Mouse (Mus musculus) limb, embryonic 14.5 days (tissue): ENCODE results near the gene Fyttd1. TPM values are rescaled to one million over a fixed set of nuclear protein-coding genes. Genes with fewer than 3 reads are reported as not detected.
A peak's percentile ranks its signal among the peaks of the same experiment; 100 is the strongest.

Experiments used
- ATAC-seq: fragments of 200-750 bp; cut with Nextera tagmentation; 2 replicates; pipeline ENCODE4 v1.8.0; 2017; ENCODE audit warnings: low read depth, moderate number of reproducible peaks, moderate TSS enrichment; ENCODE audit not compliant: low FRiP score
- DNase-seq: peaks from one replicate; pipeline ENCODE4 v3.0.0-alpha.2; 2015; ENCODE audit warnings: low spot score
- H3K27ac ChIP-seq: fragments of 300-500 bp; sonication (generic); replicated peaks from 2 replicates; pipeline ENCODE4 v1.5.1; 2014; ENCODE audit warnings: low read depth, mild to moderate bottlenecking, low read length, moderate library complexity, mixed read lengths
- H3K27me3 ChIP-seq: fragments of 300-500 bp; sonication (generic); 2 replicates; pipeline ENCODE4 v1.6.1; 2014; ENCODE audit warnings: low read length, mixed read lengths; ENCODE audit not compliant: control insufficient read depth, insufficient read depth
- H3K36me3 ChIP-seq: fragments of 300-500 bp; sonication (generic); 2 replicates; pipeline ENCODE4 v1.6.1; 2014; ENCODE audit warnings: mild to moderate bottlenecking, low read length, moderate library complexity, mixed read lengths; ENCODE audit not compliant: control insufficient read depth, insufficient read depth
- H3K4me1 ChIP-seq: fragments of 300-500 bp; sonication (generic); 2 replicates; pipeline ENCODE4 v1.6.1; 2014; ENCODE audit warnings: antibody characterized with exemption, low read length, mixed read lengths; ENCODE audit not compliant: control insufficient read depth, insufficient read depth
- H3K4me2 ChIP-seq: fragments of 300-500 bp; sonication (generic); replicated peaks from 2 replicates; pipeline ENCODE4 v1.6.1; 2014; ENCODE audit warnings: low read depth, mild to moderate bottlenecking, low read length, moderate library complexity; ENCODE audit not compliant: severe bottlenecking
- H3K4me3 ChIP-seq: fragments of 300-500 bp; sonication (generic); replicated peaks from 2 replicates; pipeline ENCODE4 v1.5.1; 2014; ENCODE audit warnings: low read length
- H3K9ac ChIP-seq: fragments of 300-500 bp; sonication (generic); 2 replicates; pipeline ENCODE4 v1.6.1; 2014; ENCODE audit warnings: mild to moderate bottlenecking, low read depth, low read length, moderate library complexity; ENCODE audit not compliant: severe bottlenecking
- H3K9me3 ChIP-seq: fragments of 300-500 bp; sonication (generic); 2 replicates; pipeline ENCODE4 v1.6.1; 2016; ENCODE audit warnings: low read length; ENCODE audit not compliant: control insufficient read depth
- POLR2A ChIP-seq: fragments of 200-500 bp; IDR thresholded peaks from 2 replicates; pipeline ENCODE4 v1.8.0; 2012; ENCODE audit warnings: inconsistent platforms, mild to moderate bottlenecking, moderate library complexity, borderline replicate concordance; ENCODE audit not compliant: insufficient read depth, insufficient read length; ENCODE audit errors: extremely low read depth
- WGBS: fragments of 180-500 bp; shearing (Covaris S2); extraction: QIAGEN DNeasy Blood & Tissue Kit; methylation state at CpG from one replicate; pipeline ENCODE4 v1.1.7; 2014; 5-methylcytosine and 5-hydroxymethylcytosine counted together
- polyA plus RNA-seq, 2 experiments: library from polyadenylated mRNA; depleted of rRNA in 1 of 2; stranded (reverse) in 1 of 2; unstranded in 1 of 2; fragments of >200 nt; fragmentation: Nextera tagmentation in 1 of 2; extraction: Ambion mirVana in 1 of 2; gene quantifications; 2 replicates each; pipeline versions ENCODE4 v1.2.1 to v1.2.3; 2012 to 2014

Gene Fyttd1
- polyA plus RNA-seq, 2 experiments: 47.2 to 113 TPM

- ATAC-seq: peak; percentile 75
- peak; percentile 65 for DNase-seq
- WGBS: 29% methylated on average over 5 of the region's 5 CpGs
- Histone ChIP-seq H3K9me3 (no peaks in the 10 kb centered on the region), H3K4me1 (peaks cover 4% of the 10 kb centered on the region; the same call in 1 of the 2 replicates), H3K4me2 (no peak overlapping the region), H3K4me3 (no peak overlapping the region), H3K27me3 (no peaks in the 10 kb centered on the region), H3K9ac (no peak overlapping the region), H3K36me3 (no peaks in the 10 kb centered on the region), H3K27ac (no peak overlapping the region; the same call in 1 of the 2 replicates)
- no peak for TF ChIP-seq POLR2A
Measured at GRCm38 (mm10) chr16:32942694-32943093, 65.4 kb downstream of the Fyttd1 start.

DNA sequence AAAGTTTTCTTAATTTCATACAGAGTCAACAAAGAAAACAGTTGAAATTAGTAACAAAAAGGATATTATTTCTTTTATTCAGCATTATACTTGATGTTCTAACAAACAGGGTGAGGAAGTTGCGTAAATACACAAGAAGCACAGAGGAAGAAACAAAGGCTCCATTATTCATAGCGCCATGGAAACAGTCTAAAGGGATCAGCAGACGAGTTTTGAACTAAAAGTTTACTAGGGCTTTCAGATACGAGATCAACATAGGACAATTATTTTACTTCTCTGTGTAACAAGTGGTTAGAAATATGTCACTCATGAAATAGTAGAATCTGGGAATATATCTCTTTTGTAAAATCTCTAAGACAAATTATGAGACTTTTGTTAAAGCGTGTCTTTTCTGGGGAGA lies 68.1 kb downstream of the Fyttd1 start:
- Histone ChIP-seq H3K4me1 (peaks cover 4% of the 10 kb centered on the region; the same call in 1 of the 2 replicates), H3K9me3 (no peaks in the 10 kb centered on the region), H3K9ac (no peak overlapping the region), H3K4me2 (no peak overlapping the region), H3K27me3 (no peaks in the 10 kb centered on the region), H3K4me3 (no peak overlapping the region), H3K36me3 (no peaks in the 10 kb centered on the region), H3K27ac (no peak overlapping the region)
- TF ChIP-seq POLR2A: no peak
- 76% methylated on average over 5 of the region's 5 CpGs for WGBS
- DNase-seq (no peak), ATAC-seq (no peak)

DNA sequence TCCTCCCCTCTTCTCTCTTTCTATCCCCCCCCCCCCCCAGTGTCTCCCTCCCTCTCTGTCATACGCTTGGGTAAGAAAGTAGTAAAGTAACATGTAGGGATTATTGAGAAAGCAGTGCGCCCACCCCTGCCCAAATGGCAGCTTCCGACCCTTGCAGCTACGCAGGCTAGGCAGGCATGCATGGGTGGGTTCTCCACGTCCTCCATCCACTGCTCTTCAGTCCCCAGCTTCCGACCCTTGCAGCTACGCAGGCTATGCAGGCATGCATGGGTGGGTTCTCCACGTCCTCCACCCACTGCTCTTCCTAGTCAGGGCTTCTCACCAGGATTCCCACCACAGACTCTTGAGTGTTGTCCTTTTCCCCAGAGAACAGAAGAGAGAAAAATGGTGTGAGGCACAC lies 70.7 kb downstream of the Fyttd1 start:
- no peaks in the 10 kb centered on the region; the same call in 1 of the 2 replicates for H3K4me1 ChIP-seq
- H3K27ac ChIP-seq: no peak overlapping the region
- H3K9ac ChIP-seq: no peak overlapping the region
- peaks cover 6% of the 10 kb centered on the region; the same call in 1 of the 2 replicates for H3K36me3 ChIP-seq
- no peaks in the 10 kb centered on the region for H3K27me3 ChIP-seq
- ATAC-seq: no peak
- H3K4me3 ChIP-seq: no peak overlapping the region
- no peaks in the 10 kb centered on the region for H3K9me3 ChIP-seq
- no peak for TF ChIP-seq POLR2A
- no peak overlapping the region for H3K4me2 ChIP-seq
- WGBS: 76% methylated on average over 8 of the region's 8 CpGs
- DNase-seq: no peak

DNA sequence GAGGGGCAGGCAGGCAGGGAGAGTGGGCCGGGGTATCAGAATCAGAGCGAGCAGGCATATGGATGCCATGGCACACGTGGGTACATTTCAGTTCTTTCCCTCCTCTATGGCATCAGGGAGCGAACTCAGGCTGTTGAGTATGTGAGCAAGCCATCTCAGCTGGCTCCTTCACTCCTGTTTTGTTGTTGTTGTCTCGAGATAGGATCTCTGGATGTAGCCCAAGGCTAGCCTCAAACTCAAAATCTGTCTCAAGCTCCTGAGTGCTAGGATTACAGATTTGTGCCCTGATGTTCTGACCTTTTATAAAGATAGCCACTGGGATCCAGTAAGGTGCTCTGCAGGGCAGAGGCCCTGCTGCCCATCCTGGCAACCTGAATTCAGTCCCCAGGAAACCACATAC lies 71.4 kb downstream of the Fyttd1 start:
- TF ChIP-seq POLR2A: no peak
- Histone ChIP-seq H3K9me3 (no peaks in the 10 kb centered on the region), H3K36me3 (peaks cover 6% of the 10 kb centered on the region; the same call in 1 of the 2 replicates), H3K27me3 (no peaks in the 10 kb centered on the region), H3K4me1 (no peaks in the 10 kb centered on the region; the same call in 1 of the 2 replicates), H3K9ac (no peak overlapping the region), H3K4me3 (no peak overlapping the region), H3K27ac (no peak overlapping the region), H3K4me2 (no peak overlapping the region)
- ATAC-seq (no peak), DNase-seq (no peak)
- WGBS: 92% methylated on average over 5 of the region's 5 CpGs

DNA sequence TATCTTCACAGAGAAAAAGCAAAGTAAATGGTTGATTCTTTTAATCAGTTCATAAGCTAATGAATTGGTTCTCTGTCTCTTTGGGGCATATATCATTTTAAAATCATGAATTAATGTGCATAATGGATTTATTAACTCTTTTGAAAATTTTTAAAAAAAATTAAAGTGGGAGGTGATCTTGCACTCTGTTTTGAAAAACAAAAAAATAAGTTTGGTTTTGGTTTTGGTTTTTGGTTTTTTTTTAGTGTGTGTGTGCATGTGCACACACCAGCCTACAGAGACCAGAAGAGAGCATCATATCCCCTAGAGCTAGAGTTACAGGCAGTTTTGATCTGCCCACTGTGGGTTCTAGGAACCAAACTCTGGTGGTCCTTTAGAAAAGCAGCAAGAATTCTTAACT lies 72.0 kb downstream of the Fyttd1 start:
- Histone ChIP-seq H3K9ac (no peak overlapping the region), H3K9me3 (no peaks in the 10 kb centered on the region), H3K4me3 (no peak overlapping the region), H3K4me2 (no peak overlapping the region), H3K36me3 (peaks cover 6% of the 10 kb centered on the region; the same call in 1 of the 2 replicates), H3K4me1 (no peaks in the 10 kb centered on the region; the same call in 1 of the 2 replicates), H3K27me3 (no peaks in the 10 kb centered on the region), H3K27ac (no peak overlapping the region)
- no peak for TF ChIP-seq POLR2A
- ATAC-seq (no peak), DNase-seq (no peak)

GRCm38 (mm10) chr16:32951074-32951473 lies 73.8 kb downstream of the Fyttd1 start:
- Histone ChIP-seq H3K4me3 (no peak overlapping the region), H3K4me1 (no peaks in the 10 kb centered on the region; the same call in 1 of the 2 replicates), H3K27ac (no peak overlapping the region), H3K27me3 (no peaks in the 10 kb centered on the region), H3K9ac (no peak overlapping the region), H3K4me2 (no peak overlapping the region), H3K9me3 (no peaks in the 10 kb centered on the region), H3K36me3 (peaks cover 16% of the 10 kb centered on the region)
- TF ChIP-seq POLR2A: no peak
- no peak for DNase-seq
- ATAC-seq: no peak
- WGBS: 79% methylated on average over 2 of the region's 2 CpGs
